Mouse (Mus musculus) embryonic facial prominence, embryonic 14.5 days (tissue): Measurements from ENCODE around the gene Shisal1. TPM values are rescaled to one million over a fixed set of nuclear protein-coding genes. Genes with fewer than 3 reads are reported as not detected.
A peak's percentile ranks its signal among the peaks of the same experiment; 100 is the strongest.

ENCODE experiments used
- ATAC-seq: fragments of 200-750 bp; cut with Nextera tagmentation; 2 replicates; pipeline ENCODE4 v1.8.0; 2017; ENCODE audit warnings: low read depth, moderate number of reproducible peaks, moderate TSS enrichment
- DNase-seq: peaks from one replicate; pipeline ENCODE4 v3.0.0-alpha.2; 2015; ENCODE audit warnings: low spot score
- H3K27ac ChIP-seq: fragments of 300-500 bp; sonication (generic); replicated peaks from 2 replicates; pipeline ENCODE4 v1.5.1; 2014; ENCODE audit warnings: low read depth, mild to moderate bottlenecking, low read length, moderate library complexity
- H3K27me3 ChIP-seq: fragments of 300-500 bp; sonication (generic); replicated peaks from 2 replicates; pipeline ENCODE4 v1.6.1; 2014; ENCODE audit warnings: low read length; ENCODE audit not compliant: control insufficient read depth, insufficient read depth
- H3K36me3 ChIP-seq: fragments of 300-500 bp; sonication (generic); 2 replicates; pipeline ENCODE4 v1.6.1; 2014; ENCODE audit warnings: low read length, mixed read lengths; ENCODE audit not compliant: control insufficient read depth, insufficient read depth
- H3K4me1 ChIP-seq: fragments of 300-500 bp; sonication (generic); 2 replicates; pipeline ENCODE4 v1.6.1; 2014; ENCODE audit warnings: antibody characterized with exemption, low read length; ENCODE audit not compliant: control insufficient read depth, insufficient read depth
- H3K4me2 ChIP-seq: fragments of 300-500 bp; sonication (generic); 2 replicates; pipeline ENCODE4 v1.6.1; 2014; ENCODE audit warnings: low read depth, mild to moderate bottlenecking, low read length, moderate library complexity, mixed read lengths
- H3K4me3 ChIP-seq: fragments of 300-500 bp; sonication (generic); 2 replicates; pipeline ENCODE4 v1.5.1; 2014; ENCODE audit warnings: low read depth, mild to moderate bottlenecking, low read length
- H3K9ac ChIP-seq: fragments of 300-500 bp; sonication (generic); 2 replicates; pipeline ENCODE4 v1.6.1; 2014; ENCODE audit warnings: low read depth, mild to moderate bottlenecking, low read length, moderate library complexity, mixed read lengths
- H3K9me3 ChIP-seq: fragments of 300-500 bp; sonication (generic); 2 replicates; pipeline ENCODE4 v1.6.1; 2016; ENCODE audit warnings: low read length; ENCODE audit not compliant: control insufficient read depth
- WGBS: fragments of 180-500 bp; shearing (Covaris S2); extraction: QIAGEN DNeasy Blood & Tissue Kit; methylation state at CpG from one replicate; pipeline ENCODE4 v1.1.7; 2014; 5-methylcytosine and 5-hydroxymethylcytosine counted together
- polyA plus RNA-seq: library from polyadenylated mRNA; unstranded; fragments of >200 nt; fragmentation: Nextera tagmentation; extraction: Ambion mirVana; gene quantifications from 2 replicates; pipeline ENCODE4 v1.2.1, GENCODE M21; 2014

Shisal1 gene
- polyA plus RNA-seq, 1 experiment from 2014 or later = 12.9 TPM

DNA sequence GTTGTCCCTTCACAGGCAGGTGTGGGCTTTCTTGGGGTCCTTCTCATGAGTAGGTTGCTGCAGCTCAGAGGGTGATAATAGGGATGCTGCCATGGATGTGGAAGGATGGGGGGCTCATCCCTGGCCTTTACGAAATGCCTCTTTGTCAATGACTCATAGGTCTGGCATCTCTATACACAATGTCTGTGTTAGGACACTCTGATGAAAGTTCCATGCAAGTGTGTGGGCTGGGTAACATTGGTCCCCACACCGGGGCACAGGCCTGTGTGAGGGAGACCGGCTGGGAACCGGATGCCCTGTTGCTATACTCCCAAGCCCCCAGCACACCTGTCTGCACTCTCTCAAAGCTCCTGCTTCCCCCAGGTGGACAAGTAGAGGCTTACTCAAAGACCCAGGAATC lies 48.3 kb downstream of the Shisal1 start:
- no peak for ATAC-seq
- no peak overlapping the region for H3K4me2 ChIP-seq
- no peaks in the 10 kb centered on the region for H3K27me3 ChIP-seq

DNA sequence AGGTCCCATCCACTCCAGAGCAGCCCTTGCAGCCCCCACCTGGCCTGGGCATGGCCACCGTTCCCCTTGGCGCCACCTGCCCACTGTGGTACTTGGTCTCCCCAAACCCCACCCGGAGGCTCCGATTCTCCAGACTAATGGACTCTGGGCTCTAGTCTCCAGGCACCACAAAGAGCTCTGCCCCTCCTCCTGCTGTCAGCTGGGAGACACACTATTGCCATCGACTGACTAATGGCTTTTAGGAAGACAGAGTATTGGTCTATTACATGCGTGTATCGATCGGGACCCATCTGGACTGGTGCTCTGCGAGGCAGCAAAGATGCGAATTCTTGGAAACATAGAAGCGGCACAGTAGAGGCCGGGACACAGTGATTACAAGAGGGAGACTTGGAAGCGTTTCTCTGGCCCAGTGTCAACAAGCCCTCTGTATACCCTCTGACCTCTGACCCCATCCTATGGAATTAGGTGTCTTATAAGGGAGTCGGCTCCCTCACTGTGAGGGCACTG lies 49.2 kb downstream of the Shisal1 start:
- Histone ChIP-seq H3K9me3 (no peaks in the 10 kb centered on the region), H3K27ac (no peak overlapping the region), H3K27me3 (no peaks in the 10 kb centered on the region), H3K9ac (no peak overlapping the region), H3K4me2 (no peak overlapping the region), H3K36me3 (no peaks in the 10 kb centered on the region), H3K4me1 (no peaks in the 10 kb centered on the region), H3K4me3 (no peak overlapping the region)
- ATAC-seq (peak; percentile 19; the same call in 1 of the 2 replicates), DNase-seq (no peak)
- WGBS = 67% methylated on average over 14 of the region's 14 CpGs

More for the DNA sequence above, 48.3 kb downstream of the Shisal1 start:
- no peaks in the 10 kb centered on the region for H3K4me1 ChIP-seq
- DNase-seq = no peak
- H3K36me3 ChIP-seq = no peaks in the 10 kb centered on the region
- no peak overlapping the region for H3K4me3 ChIP-seq
- no peaks in the 10 kb centered on the region for H3K9me3 ChIP-seq
- no peak overlapping the region for H3K27ac ChIP-seq
- H3K9ac ChIP-seq = no peak overlapping the region
- 90% methylated on average over 4 of the region's 4 CpGs for WGBS

GRCm38 (mm10) chr15:84395341-84396067 lies 51.4 kb downstream of the Shisal1 start:
- ATAC-seq (no peak), DNase-seq (no peak)
- H3K4me2 ChIP-seq = no peak overlapping the region
- no peak overlapping the region for H3K9ac ChIP-seq
- no peak overlapping the region for H3K4me3 ChIP-seq
- H3K36me3 ChIP-seq = no peaks in the 10 kb centered on the region
- H3K9me3 ChIP-seq = no peaks in the 10 kb centered on the region
- H3K27ac ChIP-seq = no peak overlapping the region
- 66% methylated on average over 14 of the region's 14 CpGs for WGBS
- H3K4me1 ChIP-seq = no peaks in the 10 kb centered on the region
- no peaks in the 10 kb centered on the region for H3K27me3 ChIP-seq

DNA sequence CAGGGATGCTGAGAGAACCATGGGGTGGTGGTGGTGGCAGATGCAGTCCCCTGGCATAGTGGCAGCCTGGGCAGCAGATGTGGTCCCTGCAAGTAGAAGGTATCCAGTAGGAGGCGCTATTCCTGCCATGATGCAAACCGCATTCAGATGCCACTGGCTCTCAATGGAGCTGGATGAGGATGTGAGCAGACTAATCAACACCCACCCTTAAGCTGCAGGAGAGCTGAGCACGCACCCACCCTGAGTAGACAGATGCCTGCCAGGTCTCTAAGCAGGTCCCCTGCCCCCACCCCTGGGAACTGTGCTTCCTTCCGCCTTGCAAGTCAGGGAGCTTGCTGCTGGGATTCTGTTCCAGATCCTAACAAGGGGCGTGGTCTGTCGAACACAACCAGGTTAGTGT lies 53.6 kb downstream of the Shisal1 start:
- Histone ChIP-seq H3K9me3 (peaks cover 2% of the 10 kb centered on the region), H3K27ac (no peak overlapping the region), H3K9ac (no peak overlapping the region), H3K4me1 (no peaks in the 10 kb centered on the region), H3K4me2 (no peak overlapping the region), H3K4me3 (no peak overlapping the region), H3K36me3 (no peaks in the 10 kb centered on the region), H3K27me3 (no peaks in the 10 kb centered on the region)
- 36% methylated on average over 6 of the region's 6 CpGs for WGBS
- DNase-seq (no peak), ATAC-seq (no peak)

DNA sequence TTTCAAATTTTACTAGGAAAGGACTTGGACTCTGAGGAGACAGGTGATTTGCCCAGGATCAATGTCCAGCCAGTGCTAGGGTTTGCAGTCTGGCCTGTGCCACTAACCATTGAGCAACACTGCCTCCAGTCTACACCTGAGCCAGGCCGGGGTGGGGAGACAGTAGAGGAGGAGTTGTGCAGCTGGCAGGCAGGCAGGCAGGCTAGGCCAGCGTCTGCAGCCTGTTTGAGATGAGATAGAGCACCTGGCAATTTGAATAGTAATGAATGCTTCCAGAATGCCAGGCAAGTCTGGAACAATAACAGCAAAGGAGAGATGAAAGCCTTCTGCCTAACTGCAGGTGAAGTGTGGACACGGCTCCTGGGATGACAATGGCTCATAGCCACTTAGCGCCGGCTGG lies 54.1 kb downstream of the Shisal1 start:
- Histone ChIP-seq H3K9ac (no peak overlapping the region), H3K4me3 (no peak overlapping the region), H3K27me3 (no peaks in the 10 kb centered on the region), H3K4me1 (no peaks in the 10 kb centered on the region), H3K36me3 (no peaks in the 10 kb centered on the region), H3K4me2 (no peak overlapping the region), H3K27ac (no peak overlapping the region), H3K9me3 (peaks cover 7% of the 10 kb centered on the region)
- ATAC-seq (no peak), DNase-seq (no peak)
- WGBS = 53% methylated on average over 5 of the region's 5 CpGs

- H3K9me3 ChIP-seq = peaks cover 14% of the 10 kb centered on the region
- H3K4me3 ChIP-seq = no peak overlapping the region
- H3K4me1 ChIP-seq = no peaks in the 10 kb centered on the region
- H3K9ac ChIP-seq = no peak overlapping the region
- DNase-seq = no peak
- ATAC-seq = no peak
- H3K27ac ChIP-seq = no peak overlapping the region
- H3K36me3 ChIP-seq = no peaks in the 10 kb centered on the region
- no peaks in the 10 kb centered on the region for H3K27me3 ChIP-seq
- H3K4me2 ChIP-seq = no peak overlapping the region
- WGBS = 97% methylated on average over 4 of the region's 4 CpGs
These were observed 54.8 kb downstream of the Shisal1 start for GRCm38 (mm10) chr15:84392131-84392530.

DNA sequence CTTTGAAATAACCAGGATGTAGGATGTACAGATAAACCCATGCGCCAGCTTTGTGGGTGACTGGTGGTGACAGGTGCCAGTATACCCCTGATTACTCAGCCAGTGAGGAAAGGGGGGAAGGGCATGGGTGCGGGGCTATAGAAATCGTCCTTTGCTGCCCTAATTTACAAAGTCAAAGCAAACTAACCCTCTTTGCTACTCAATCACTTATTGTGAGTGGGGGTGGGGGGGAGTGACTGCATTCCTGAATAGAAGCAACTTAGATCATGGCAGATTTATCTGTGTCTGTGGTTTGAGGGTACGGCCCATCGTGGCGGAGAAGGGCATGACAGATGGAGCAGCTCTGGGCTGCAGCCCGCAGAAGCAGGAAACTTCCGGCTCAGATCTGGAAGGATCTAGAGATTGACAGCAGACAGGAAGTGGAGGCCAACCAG lies 58.2 kb downstream of the Shisal1 start:
- no peaks in the 10 kb centered on the region for H3K4me1 ChIP-seq
- no peak overlapping the region for H3K4me2 ChIP-seq
- no peak overlapping the region for H3K9ac ChIP-seq
- H3K27me3 ChIP-seq = no peaks in the 10 kb centered on the region
- WGBS = 89% methylated on average over 8 of the region's 8 CpGs
- H3K36me3 ChIP-seq = no peaks in the 10 kb centered on the region
- H3K4me3 ChIP-seq = no peak overlapping the region
- ATAC-seq = no peak
- H3K27ac ChIP-seq = no peak overlapping the region
- H3K9me3 ChIP-seq = peaks cover 18% of the 10 kb centered on the region
- DNase-seq = no peak

DNA sequence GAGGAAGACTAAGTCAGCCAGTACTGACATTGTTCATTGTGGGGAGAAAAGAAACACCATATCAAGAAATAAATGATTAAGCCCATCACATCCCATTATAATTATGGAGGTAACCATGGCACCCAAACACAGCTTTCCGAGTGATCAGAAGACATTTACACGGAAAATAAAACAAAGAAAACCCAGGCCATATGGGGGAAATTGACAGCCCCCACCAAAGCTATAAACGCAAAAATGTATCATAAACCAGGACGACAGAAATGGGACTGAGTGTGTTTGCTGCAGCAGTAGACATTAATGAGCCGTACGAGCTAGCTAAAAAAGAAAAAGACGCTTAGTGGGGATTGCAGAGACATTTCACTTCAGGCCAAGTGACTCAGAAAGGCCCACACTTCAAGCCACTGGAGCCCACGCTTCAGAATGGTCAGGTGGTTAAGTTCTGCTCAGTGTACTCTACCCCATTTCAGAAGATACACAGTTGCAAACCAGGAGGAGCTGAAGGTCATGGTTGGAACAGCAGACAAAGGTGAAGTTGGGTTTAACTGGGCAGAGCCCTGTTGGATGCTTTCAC lies 60.8 kb downstream of the Shisal1 start:
- H3K36me3 ChIP-seq = no peaks in the 10 kb centered on the region
- DNase-seq (no peak), ATAC-seq (no peak)
- WGBS = 83% methylated on average over 8 of the region's 8 CpGs
- H3K4me3 ChIP-seq = no peak overlapping the region
- no peak overlapping the region for H3K27ac ChIP-seq
- no peak overlapping the region for H3K4me2 ChIP-seq
- H3K27me3 ChIP-seq = no peaks in the 10 kb centered on the region
- H3K9ac ChIP-seq = no peak overlapping the region
- no peaks in the 10 kb centered on the region for H3K4me1 ChIP-seq
- peaks cover 18% of the 10 kb centered on the region for H3K9me3 ChIP-seq

DNA sequence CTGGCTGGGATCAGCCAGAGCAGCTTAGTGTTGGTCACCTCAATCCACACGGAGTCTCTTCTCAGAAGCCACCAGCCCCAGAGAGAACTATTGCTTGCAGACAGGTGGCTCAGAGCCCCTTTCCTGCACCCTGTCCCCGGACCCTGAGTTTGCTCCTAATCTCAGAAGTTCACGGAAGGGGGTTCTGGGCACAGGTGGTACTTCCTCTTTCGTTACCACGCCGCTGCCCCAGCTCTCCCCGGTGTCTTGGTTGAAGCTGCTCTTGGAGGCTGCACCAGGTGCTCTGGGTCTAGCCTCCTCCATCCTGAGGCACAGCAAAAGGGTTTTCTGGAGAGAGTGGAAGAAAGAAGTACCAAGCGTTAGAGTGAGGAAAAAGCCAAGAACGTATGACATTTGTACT lies 62.8 kb downstream of the Shisal1 start:
- Histone ChIP-seq H3K4me3 (no peak overlapping the region), H3K27ac (no peak overlapping the region), H3K4me2 (no peak overlapping the region), H3K9ac (no peak overlapping the region), H3K4me1 (no peaks in the 10 kb centered on the region), H3K36me3 (no peaks in the 10 kb centered on the region), H3K27me3 (no peaks in the 10 kb centered on the region), H3K9me3 (peaks cover 18% of the 10 kb centered on the region)
- WGBS = 91% methylated on average over 9 of the region's 9 CpGs
- ATAC-seq = no peak
- DNase-seq = no peak
